Mouse (Mus musculus): Measurements from ENCODE around the gene Abhd17b. TPM values are rescaled to one million over a fixed set of nuclear protein-coding genes. Genes with fewer than 3 reads are reported as not detected.

The Abhd17b gene
- 50.8 and 63.1 TPM in 2 replicates for polyA plus RNA-seq (2014; fragmentation: Nextera tagmentation; extraction: Ambion mirVana)

DNA sequence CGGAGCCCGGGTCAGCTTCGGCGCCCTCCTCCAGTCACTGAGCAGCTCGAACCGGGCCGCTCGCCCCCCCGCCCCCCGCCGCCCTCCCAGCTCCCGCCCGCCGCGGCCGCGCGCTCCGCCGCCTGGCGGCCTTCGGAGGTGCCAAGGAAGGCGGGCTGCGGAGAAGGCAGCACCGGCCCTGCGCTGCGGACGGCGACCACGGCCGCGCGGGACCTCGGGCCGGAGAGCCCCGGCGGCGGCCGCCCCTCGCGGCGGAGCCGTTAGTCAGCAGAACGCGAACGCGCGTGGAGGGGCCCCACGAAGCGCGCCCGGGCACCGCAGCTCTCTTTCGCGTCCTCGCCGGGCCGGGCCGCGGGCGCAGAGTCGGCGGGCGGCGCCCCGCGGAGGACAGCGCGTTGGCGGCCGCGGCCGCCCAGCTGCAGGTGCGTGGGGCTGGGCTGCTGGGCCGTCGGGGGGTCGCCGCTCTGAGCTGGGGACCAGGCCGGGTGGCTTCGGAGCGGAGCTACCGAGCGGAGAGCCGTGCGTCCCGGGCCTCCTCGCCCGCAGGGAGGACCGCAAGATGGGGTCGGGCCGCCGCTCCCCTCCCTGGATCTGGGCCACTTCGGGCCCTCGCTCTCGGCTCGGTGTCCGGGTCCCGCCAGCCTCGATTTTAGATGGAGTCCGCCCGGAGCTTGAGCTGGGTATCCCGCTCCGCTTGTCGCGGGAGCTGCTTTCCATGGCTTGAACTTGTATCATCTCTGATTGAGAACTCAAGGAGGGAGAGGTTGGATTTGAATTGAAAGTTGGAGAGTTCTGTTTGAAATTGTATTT is at the start of gene Abhd17b:
Gene Abhd17b, plus strand, starts transcription at position 14 of the 810 bp plus-strand sequence.
- no peaks in the 10 kb centered on the region for H3K36me3 ChIP-seq (replicated peaks; ENCODE audit: control insufficient read depth, insufficient read depth)
- no peaks in the 10 kb centered on the region for H3K9me3 ChIP-seq (ENCODE audit: control insufficient read depth, low read length)
- DNase-seq (ENCODE audit: low spot score), result peak; percentile 65
- H3K27me3 ChIP-seq (ENCODE audit: control insufficient read depth, insufficient read depth, low read length), result no peaks in the 10 kb centered on the region
- peaks cover 33% of the 10 kb centered on the region for H3K4me1 ChIP-seq (replicated peaks; ENCODE audit: control insufficient read depth, insufficient read depth, low read length)
- H3K4me2 ChIP-seq (replicated peaks), result peak within 1 kb of the TSS; percentile 73
- peak within 1 kb of the TSS; percentile 98 for H3K27ac ChIP-seq
- under 1% methylated on average over 72 of the region's 105 CpGs for WGBS
- ATAC-seq (ENCODE audit: low FRiP score), result peak; percentile 54
- H3K9ac ChIP-seq, result peak within 1 kb of the TSS; percentile 88
- H3K4me3 ChIP-seq (replicated peaks; ENCODE audit: low read length), result peak within 1 kb of the TSS; percentile 95

DNA sequence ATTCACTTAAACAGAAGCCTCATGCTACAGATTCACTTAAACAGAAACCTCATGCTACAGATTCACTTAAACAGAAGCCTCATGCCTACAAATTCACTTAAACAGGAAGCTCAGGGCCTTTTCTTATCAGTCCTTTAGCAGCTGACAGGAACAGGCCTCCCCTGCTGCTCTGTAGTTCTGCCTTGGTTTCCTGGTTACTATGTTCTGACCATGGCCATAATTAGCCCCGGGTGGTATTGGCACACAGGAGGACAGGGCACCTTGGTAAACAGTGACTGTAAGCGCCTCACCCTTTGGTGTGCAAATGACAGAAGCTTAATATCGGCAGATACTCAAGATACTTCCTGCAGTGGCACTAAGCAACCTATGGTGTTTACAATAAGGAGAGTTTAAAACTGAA is 49.1 kb upstream of the Abhd17b start:
- H3K4me1 ChIP-seq (replicated peaks; ENCODE audit: control insufficient read depth, insufficient read depth, low read length), result 0 out of 2 replicates have a peak, but pooled peaks cover 4% of the 10 kb centered on the region
- WGBS, result 69% methylated on average over 3 of the region's 3 CpGs
- no peaks in the 10 kb centered on the region for H3K27me3 ChIP-seq (ENCODE audit: control insufficient read depth, insufficient read depth, low read length)
- H3K4me3 ChIP-seq (replicated peaks; ENCODE audit: low read length), result no peak overlapping the region
- DNase-seq (ENCODE audit: low spot score) (no peak), ATAC-seq (ENCODE audit: low FRiP score) (no peak)
- no peaks in the 10 kb centered on the region for H3K36me3 ChIP-seq (replicated peaks; ENCODE audit: control insufficient read depth, insufficient read depth)
- H3K9ac ChIP-seq, result no peak overlapping the region
- H3K4me2 ChIP-seq (replicated peaks), result no peak overlapping the region
- no peak overlapping the region for H3K27ac ChIP-seq
- H3K9me3 ChIP-seq (ENCODE audit: control insufficient read depth, low read length), result no peaks in the 10 kb centered on the region

DNA sequence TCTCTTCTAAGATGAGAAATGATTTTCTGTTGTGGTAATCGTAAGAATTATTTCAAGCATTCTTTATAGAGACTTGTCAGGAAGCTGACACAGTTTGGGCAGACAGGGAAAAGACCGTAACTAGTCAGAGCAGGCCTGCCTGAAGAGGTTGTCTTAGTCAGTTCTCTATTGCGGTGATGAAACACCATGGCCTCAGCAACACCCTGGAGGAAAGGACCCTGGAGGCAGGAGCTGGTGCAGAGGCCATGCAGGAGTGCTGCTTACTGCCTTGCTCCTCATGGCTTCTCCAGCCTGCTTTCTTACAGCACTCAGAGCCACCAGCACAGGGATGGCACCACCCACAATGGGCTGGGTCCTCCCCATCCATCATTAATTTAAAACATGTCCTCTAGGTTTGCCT is 47.7 kb upstream of the Abhd17b start:
- ATAC-seq (ENCODE audit: low FRiP score) (no peak), DNase-seq (ENCODE audit: low spot score) (no peak)
- Histone ChIP-seq H3K9me3 (ENCODE audit: control insufficient read depth, low read length) (no peaks in the 10 kb centered on the region), H3K9ac (no peak overlapping the region), H3K4me2 (replicated peaks) (no peak overlapping the region), H3K36me3 (replicated peaks; ENCODE audit: control insufficient read depth, insufficient read depth) (no peaks in the 10 kb centered on the region), H3K27me3 (ENCODE audit: control insufficient read depth, insufficient read depth, low read length) (no peaks in the 10 kb centered on the region), H3K4me1 (replicated peaks; ENCODE audit: control insufficient read depth, insufficient read depth, low read length) (0 out of 2 replicates have a peak, but pooled peaks cover 4% of the 10 kb centered on the region), H3K27ac (no peak overlapping the region), H3K4me3 (replicated peaks; ENCODE audit: low read length) (no peak overlapping the region)
- WGBS, result 91% methylated on average over 3 of the region's 3 CpGs

DNA sequence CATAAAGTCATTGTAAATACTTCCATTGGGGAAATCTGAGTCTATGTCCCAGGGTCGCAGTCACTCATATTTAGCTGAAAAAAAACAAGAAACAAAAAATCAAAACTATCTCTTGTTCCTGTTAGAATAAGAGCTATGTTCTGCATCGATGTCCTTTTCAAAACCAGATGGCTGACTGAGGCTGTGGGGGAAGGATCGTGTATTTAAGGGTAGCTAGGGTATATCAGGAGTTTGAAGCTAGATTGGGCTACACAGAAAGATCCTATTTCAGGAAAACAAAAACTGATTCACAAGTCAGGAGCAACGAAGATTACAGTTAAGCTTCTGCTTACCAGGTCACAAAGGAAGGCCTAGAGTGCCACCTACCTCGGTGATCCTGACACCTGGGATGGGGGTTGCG is 42.7 kb upstream of the Abhd17b start:
- no peaks in the 10 kb centered on the region for H3K4me1 ChIP-seq (replicated peaks; ENCODE audit: control insufficient read depth, insufficient read depth, low read length)
- no peak overlapping the region for H3K9ac ChIP-seq
- no peak for ATAC-seq (ENCODE audit: low FRiP score)
- H3K4me2 ChIP-seq (replicated peaks), result no peak overlapping the region
- no peaks in the 10 kb centered on the region for H3K36me3 ChIP-seq (replicated peaks; ENCODE audit: control insufficient read depth, insufficient read depth)
- no peaks in the 10 kb centered on the region for H3K27me3 ChIP-seq (ENCODE audit: control insufficient read depth, insufficient read depth, low read length)
- DNase-seq (ENCODE audit: low spot score), result no peak
- no peaks in the 10 kb centered on the region for H3K9me3 ChIP-seq (ENCODE audit: control insufficient read depth, low read length)
- 85% methylated on average over 6 of the region's 6 CpGs for WGBS
- H3K27ac ChIP-seq, result no peak overlapping the region
- no peak overlapping the region for H3K4me3 ChIP-seq (replicated peaks; ENCODE audit: low read length)

DNA sequence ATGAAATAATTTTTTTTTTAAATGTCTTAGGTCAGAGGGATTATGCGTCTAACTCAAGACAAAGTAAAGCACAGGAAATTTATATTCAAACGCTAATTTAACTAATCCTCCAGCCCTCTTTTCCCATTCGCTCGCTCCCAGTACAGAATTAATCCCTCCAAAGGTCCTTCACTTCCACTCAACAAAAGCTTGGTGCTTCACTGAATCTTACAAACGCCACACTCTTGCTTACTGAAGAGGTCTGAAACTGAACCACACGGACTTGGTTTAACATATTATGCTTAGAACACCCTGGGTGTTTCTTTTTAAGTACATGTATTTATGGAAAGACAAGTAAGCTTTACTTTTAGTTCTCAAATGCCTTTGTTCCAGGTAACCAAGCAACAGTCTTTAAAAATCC is 41.7 kb upstream of the Abhd17b start:
- Histone ChIP-seq H3K36me3 (replicated peaks; ENCODE audit: control insufficient read depth, insufficient read depth) (no peaks in the 10 kb centered on the region), H3K4me1 (replicated peaks; ENCODE audit: control insufficient read depth, insufficient read depth, low read length) (no peaks in the 10 kb centered on the region), H3K9ac (no peak overlapping the region), H3K4me3 (replicated peaks; ENCODE audit: low read length) (no peak overlapping the region), H3K27me3 (ENCODE audit: control insufficient read depth, insufficient read depth, low read length) (no peaks in the 10 kb centered on the region), H3K4me2 (replicated peaks) (no peak overlapping the region), H3K9me3 (ENCODE audit: control insufficient read depth, low read length) (no peaks in the 10 kb centered on the region), H3K27ac (no peak overlapping the region)
- DNase-seq (ENCODE audit: low spot score), result no peak
- ATAC-seq (ENCODE audit: low FRiP score), result no peak
- 51% methylated on average over 6 of the region's 6 CpGs for WGBS

DNA sequence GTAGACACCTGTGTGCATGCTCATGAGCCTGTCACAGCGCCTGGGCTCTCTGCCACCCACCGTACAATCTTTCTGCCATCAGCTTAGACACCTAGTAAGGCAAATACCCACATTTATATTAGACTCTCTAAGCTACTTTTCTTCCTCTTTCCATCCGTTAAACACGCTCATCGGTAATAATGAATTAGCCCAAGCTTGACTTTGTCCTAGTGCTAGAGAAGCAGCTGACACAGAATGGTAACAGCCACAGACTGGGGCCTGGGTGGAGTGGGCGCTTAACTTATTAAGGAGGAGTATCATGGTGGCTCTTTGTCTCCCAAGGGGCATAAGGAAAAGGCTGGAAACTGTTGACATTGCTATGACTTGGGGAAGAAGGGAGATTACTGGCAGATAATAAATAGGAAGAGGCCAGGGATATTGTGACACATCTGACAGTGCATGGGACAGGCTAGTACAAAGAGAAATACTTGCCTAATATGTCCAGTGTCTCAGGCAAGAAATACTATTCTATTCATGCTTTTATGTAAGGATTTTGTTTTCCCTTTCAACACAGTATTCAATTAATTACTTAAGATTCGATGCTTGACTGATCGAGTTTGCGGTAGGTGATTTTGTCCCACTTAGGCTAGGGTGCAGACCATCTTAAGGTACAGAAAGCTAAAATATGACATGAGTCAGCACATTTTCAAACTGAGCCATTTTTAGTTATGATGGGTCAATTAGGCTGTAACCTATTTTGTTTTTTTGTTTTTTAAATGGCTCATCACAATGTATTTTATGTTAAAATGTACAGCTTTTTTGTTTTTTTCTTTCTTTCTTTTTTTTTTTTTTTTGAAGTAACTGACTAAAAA is 41.0 kb upstream of the Abhd17b start:
- ATAC-seq (ENCODE audit: low FRiP score) (no peak), DNase-seq (ENCODE audit: low spot score) (no peak)
- H3K4me1 ChIP-seq (replicated peaks; ENCODE audit: control insufficient read depth, insufficient read depth, low read length), result no peaks in the 10 kb centered on the region
- no peak overlapping the region for H3K9ac ChIP-seq
- 85% methylated on average over 9 of the region's 9 CpGs for WGBS
- H3K27ac ChIP-seq, result no peak overlapping the region
- H3K36me3 ChIP-seq (replicated peaks; ENCODE audit: control insufficient read depth, insufficient read depth), result no peaks in the 10 kb centered on the region
- H3K27me3 ChIP-seq (ENCODE audit: control insufficient read depth, insufficient read depth, low read length), result no peaks in the 10 kb centered on the region
- no peaks in the 10 kb centered on the region for H3K9me3 ChIP-seq (ENCODE audit: control insufficient read depth, low read length)
- no peak overlapping the region for H3K4me3 ChIP-seq (replicated peaks; ENCODE audit: low read length)
- no peak overlapping the region for H3K4me2 ChIP-seq (replicated peaks)

DNA sequence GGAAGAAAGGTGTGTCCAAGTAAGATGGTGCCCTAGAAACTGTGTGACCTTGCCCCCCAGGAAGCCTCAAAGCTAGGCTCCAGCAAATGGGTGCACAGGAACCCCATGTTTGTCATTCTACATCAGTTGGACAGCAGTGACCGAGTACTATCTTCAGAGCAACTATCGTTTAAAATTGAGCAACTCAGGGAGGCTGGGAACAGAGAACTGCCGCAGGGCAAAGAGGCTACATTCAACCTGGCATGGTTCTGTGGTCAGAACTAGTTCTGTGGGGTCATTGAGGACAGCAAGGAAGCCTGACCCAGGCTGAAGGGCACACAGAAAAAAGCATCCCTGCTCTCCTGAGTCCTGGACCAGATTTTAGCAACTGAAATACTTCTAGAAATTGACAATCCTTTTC is 37.2 kb upstream of the Abhd17b start:
- no peak overlapping the region for H3K27ac ChIP-seq
- no peak for DNase-seq (ENCODE audit: low spot score)
- H3K4me3 ChIP-seq (replicated peaks; ENCODE audit: low read length), result no peak overlapping the region
- H3K4me2 ChIP-seq (replicated peaks), result no peak overlapping the region
- H3K9me3 ChIP-seq (ENCODE audit: control insufficient read depth, low read length), result no peaks in the 10 kb centered on the region
- no peaks in the 10 kb centered on the region for H3K36me3 ChIP-seq (replicated peaks; ENCODE audit: control insufficient read depth, insufficient read depth)
- no peak for ATAC-seq (ENCODE audit: low FRiP score)
- no peaks in the 10 kb centered on the region for H3K4me1 ChIP-seq (replicated peaks; ENCODE audit: control insufficient read depth, insufficient read depth, low read length)
- WGBS, result 98% methylated on average over 3 of the region's 3 CpGs
- H3K9ac ChIP-seq, result no peak overlapping the region
- no peaks in the 10 kb centered on the region for H3K27me3 ChIP-seq (ENCODE audit: control insufficient read depth, insufficient read depth, low read length)

DNA sequence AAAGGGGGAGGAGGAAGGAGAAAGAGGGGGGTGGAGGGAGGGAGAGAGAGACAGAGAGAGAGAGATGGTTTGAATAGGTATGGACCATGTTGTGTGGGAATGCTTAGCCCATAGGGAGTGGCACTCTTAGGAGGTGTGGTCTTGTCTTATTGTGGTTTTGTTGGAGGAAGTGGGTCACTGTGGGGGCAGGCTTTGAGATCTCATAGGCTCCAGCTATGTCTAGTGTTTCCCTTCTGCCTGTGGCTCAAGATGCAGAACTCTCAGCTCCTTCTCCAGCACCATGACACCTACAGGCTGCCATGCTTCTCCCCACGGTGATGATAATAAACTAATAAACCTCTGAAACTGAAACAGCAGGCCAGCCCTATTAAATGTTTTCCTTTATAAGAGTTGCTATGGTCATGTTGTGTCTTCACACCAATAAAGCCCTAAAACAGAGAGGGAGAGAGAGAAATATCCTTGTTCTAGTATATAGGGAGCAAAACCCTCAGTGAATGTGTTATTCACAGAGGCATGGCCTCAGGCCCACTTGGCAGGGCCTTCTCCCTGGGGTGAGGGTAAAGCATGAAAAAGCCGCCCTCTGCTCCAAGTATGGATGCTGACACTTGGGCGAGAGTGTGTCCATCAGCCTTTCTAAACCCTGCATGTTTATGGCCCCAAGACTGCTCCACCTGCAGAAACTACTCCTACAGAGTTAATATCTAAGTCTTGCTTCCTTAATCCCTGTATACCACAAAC is 29.4 kb upstream of the Abhd17b start:
- H3K27ac ChIP-seq, result no peak overlapping the region
- no peaks in the 10 kb centered on the region for H3K36me3 ChIP-seq (replicated peaks; ENCODE audit: control insufficient read depth, insufficient read depth)
- H3K4me3 ChIP-seq (replicated peaks; ENCODE audit: low read length), result no peak overlapping the region
- 89% methylated on average over 3 of the region's 3 CpGs for WGBS
- no peak overlapping the region for H3K9ac ChIP-seq
- ATAC-seq (ENCODE audit: low FRiP score) (no peak), DNase-seq (ENCODE audit: low spot score) (no peak)
- no peaks in the 10 kb centered on the region for H3K4me1 ChIP-seq (replicated peaks; ENCODE audit: control insufficient read depth, insufficient read depth, low read length)
- H3K9me3 ChIP-seq (ENCODE audit: control insufficient read depth, low read length), result no peaks in the 10 kb centered on the region
- H3K27me3 ChIP-seq (ENCODE audit: control insufficient read depth, insufficient read depth, low read length), result no peaks in the 10 kb centered on the region
- H3K4me2 ChIP-seq (replicated peaks), result no peak overlapping the region

DNA sequence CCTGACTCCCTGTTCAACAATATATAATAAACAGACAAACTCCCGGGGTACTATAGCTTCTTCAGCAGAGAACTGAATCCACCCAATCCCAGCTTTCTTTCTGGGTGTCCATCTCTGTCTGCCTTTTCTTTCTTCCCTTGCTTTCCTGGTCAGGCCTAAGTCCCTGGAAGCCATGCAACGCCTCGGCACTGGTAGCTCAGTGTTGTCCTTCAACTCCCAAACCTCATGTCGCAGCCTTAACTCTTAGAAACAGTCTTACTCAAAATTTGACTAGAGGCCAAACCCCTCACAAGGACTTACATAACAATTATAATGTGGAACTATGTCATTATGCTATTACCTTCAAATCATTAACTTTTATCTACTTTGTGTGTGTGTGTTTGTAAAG is 28.8 kb upstream of the Abhd17b start:
- 92% methylated on average over 4 of the region's 4 CpGs for whole genome bisulfite sequencing
- Histone ChIP-seq H3K4me1 (replicated peaks; ENCODE audit: control insufficient read depth, insufficient read depth, low read length) (no peaks in the 10 kb centered on the region), H3K9ac (no peak overlapping the region), H3K36me3 (replicated peaks; ENCODE audit: control insufficient read depth, insufficient read depth) (no peaks in the 10 kb centered on the region), H3K27me3 (ENCODE audit: control insufficient read depth, insufficient read depth, low read length) (no peaks in the 10 kb centered on the region), H3K4me3 (replicated peaks; ENCODE audit: low read length) (no peak overlapping the region), H3K4me2 (replicated peaks) (no peak overlapping the region), H3K27ac (no peak overlapping the region), H3K9me3 (ENCODE audit: control insufficient read depth, low read length) (no peaks in the 10 kb centered on the region)
- ATAC-seq (ENCODE audit: low FRiP score), result no peak
- DNase-seq (ENCODE audit: low spot score), result no peak
